Mouse (Mus musculus) G1E (cell line): Measurements from ENCODE around the gene Iqgap2.

ENCODE experiments used
- CTCF ChIP-seq: IDR thresholded peaks from 2 replicates; pipeline ENCODE4 v1.5.1; 2012; ENCODE audit warnings: low read depth, low read length, inconsistent platforms, mixed read lengths
- GATA1 ChIP-seq: IDR thresholded peaks from 2 replicates; pipeline ENCODE4 v1.6.1; 2012; ENCODE audit warnings: borderline replicate concordance, low read length, inconsistent platforms, mixed read lengths
- POLR2AphosphoS5 ChIP-seq: IDR thresholded peaks from 2 replicates; pipeline ENCODE4 v1.6.1; 2012; ENCODE audit warnings: low read depth, low read length, inconsistent platforms; ENCODE audit not compliant: insufficient replicate concordance

DNA sequence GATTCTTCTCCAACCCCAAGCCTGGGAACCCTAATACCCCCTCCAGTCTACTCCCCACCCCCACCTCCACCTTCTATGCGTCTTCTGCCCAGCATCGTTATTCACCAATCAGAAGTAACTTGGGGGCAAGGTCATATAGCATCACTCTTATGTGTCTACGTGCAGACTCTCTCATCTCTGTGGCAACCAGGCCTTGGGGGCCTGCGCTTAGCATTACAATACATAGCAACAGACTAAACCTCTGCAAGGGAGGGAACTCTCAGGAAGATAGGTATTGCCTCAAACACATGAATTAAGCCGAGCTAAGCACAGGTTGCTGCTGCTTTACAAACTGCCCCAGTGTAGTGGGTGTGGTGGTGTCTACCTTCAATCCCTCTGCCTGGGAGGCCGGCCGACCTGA lies 295.0 kb downstream of the Iqgap2 start:
- TF ChIP-seq GATA1 = no peak
- TF ChIP-seq POLR2AphosphoS5 = no peak
- TF ChIP-seq CTCF = no peak
